Mouse (Mus musculus) urinary bladder, postnatal 4 days (tissue): ENCODE results near the gene Apom.
A peak's percentile ranks its signal among the peaks of the same experiment; 100 is the strongest.

Experiments
- DNase-seq, 2 experiments: peaks; one replicate each; pipeline ENCODE4 v3.0.0; 2021 to 2022; ENCODE audit warnings: low spot score in 2 of 2

The Apom gene

DNA sequence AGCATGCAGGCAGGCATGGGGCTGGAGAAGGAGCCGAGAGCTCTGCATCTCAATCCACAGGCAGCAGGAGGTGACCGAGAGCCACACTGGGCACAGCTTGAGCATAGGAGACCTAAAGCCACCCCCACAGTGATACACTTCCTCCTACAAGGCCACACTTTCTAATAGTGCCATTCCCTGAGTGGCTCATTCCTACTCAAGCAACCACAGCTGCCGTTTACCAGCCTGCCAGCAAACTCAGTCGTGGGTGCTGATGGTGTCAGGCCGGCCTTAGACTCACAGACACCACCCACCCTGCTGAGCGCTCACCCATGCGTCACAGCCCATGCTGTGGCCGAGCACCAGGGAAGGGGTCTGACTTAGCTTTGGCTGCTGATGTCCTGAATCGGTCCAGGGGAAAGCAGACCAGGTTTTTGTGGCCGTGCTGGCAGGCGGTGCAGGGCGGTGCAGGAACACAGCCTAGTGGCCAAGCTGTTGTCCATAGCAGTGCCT, 34.6 kb downstream of the Apom start:
- no peak for DNase-seq

DNA sequence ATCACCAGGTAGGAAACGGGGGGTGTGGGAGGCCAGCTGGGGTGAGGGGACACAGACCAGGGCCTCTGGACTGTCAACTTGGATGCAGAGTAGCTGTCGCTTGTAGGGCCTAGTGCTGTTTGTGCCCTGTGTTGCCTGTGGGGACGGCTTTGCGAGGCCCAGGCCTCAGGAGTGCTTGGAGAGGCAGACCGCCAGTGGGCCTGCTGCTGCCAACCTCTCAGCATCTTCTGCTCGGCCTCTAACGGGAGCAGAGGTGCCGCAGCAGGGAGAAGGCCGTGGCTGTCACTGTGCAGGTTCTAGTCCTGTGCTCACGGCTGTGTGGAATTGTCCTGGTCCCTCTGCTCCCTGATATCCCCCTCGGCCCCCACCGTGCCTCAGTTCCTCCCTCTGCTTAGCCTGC, 35.3 kb downstream of the Apom start:
- no peak for DNase-seq

DNA sequence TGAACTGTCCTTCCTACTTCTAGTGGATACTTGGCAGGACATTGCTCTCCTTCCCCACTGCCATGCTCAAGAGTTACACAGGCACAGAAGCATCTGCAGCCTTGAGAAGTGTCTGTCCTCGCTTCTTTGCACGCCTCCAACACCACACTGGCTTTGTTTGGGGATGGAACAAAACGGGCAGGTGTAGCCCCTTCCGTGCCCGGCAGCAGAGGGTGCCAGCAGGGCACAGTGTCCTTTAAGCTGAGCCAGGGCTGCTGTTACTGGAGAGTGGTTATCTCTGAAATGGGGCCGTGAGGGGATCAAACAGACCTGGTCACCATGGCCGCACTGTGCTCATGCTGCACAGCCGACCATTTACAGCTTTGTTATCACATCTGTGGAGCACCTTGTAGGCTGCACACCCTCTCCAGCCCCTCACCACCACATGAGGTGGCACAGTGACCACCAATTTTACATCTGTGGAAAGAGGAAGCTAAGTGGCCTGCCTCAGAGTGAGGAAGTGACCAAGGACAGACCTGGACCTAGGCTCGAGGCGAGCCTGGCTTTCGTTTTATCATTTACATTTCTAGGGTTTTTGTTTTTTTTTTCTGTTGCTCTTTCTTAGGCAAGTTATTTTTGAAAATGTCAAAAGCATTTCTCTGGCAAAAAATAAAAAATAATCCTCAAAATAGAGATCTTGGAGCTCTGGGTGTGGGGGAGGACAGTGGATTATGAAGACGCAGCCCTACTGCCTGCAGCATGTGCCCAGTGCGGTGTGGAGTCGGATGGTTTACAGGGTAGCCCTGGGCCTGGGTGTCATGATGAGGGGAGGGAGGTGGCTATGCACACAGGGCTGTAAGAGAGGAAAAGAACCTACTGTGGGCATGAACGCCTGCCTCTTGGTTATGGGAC, 37.1 kb downstream of the Apom start:
- DNase-seq = no peak

DNA sequence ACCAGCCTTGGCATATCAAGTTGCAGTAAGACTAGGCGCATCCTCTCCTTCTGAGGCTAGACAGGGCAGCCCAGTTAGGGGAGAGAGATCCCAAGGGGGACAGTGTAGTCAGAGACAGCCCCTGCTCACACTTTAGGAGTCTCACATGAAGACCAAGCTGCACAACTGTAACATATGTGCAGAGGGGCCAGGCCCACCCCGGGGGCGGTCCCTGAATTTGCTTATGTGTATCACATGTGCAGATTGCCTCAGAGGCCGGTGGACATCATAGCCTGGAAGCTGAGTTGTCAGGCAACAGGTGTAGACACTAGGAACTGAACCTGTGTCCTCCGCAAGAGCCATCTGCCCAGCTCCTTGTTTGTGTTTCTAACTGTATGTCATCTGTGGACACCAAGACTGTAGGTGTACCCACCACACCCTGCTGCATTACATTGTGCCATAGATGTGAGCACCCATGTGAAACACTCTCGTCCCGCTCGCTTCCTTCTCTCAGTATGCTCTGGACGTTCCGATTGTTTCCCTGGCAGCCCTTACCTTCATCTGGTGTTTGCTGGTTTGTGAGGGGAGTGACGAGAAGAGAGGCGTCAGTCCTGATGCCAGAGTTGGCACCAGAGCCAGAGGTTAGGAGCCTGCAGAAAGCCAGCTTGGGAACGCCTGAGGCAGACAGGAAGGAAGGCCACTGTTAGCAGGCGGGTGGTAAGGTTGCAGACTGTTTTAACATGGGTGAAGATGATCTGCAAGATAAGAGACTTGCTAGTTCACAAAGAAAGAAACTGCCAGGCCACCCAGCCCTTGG, 39.2 kb downstream of the Apom start:
- no peak for DNase-seq

DNA sequence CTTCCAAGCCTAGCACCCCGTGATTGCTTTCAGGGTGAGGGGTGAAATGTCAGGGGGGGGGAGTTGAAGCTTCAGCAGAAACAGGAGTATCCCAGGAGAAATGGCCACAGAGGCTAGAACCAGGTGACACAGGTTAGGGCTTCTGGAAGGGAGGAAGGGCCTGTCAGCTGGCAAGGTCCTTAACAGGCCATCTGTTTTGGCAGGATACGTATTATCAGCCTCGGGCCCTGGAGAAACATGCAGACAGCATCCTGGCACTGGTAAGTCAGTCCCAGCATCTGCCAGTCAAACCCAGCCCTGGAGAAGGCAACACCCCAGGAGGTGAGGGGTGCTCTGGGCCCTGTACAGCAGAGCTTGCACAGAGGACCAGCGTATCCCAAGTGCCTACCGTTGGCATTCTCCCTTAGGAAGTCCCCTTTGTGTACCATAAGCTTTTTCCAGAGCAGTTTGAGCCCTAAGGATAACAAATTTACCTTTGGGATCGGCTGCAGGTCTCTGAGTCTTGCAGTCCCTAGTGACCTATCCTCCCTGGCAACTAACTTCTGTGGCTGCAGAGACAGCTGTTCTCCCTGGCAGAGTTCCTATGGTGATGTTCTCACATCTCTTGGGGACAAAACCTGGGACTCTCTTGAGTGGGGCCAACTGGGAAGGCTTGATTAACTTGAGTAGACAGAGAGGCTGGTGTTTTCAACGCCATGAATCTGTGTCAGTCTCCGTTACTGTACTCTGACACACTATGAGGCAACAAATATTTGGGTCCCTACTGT, 41.5 kb downstream of the Apom start:
- no peak for DNase-seq

DNA sequence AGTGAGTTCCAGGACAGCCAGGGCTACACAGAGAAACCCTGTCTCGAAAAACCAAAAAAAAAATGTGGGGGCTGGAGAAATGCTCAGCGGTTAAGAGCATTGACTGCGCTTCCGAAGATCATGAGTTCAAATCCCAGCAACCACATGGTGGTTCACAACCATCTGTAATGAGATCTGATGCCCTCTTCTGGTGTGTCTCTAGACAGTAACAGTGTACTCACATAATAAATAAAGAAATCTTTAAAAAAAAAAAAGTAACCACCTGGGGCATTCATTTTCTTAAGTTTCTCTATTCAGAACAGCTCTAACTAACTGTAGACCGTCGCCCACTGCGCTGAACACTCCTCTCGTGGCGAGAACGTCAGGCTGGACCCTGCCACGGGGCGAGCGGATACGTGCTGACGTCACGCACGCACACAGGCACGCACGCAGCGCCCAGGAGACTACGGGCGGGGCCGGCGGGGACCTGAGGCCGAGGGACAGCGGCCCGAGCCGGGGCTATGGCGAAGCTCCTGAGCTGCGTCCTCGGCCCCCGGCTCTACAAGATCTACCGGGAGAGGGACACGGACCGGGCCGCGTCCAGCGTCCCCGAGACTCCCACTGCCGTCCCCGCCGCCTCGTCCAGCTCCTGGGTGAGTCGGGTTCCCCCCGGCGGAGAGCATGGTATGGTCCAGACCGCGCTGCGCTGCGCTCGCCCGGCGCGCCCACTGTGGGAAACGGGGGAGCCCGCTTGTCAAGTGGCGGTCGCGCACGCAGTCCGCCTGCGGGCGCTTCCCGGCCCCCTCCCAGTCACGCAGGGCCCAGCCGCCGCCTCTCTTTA, 42.8 kb downstream of the Apom start, which contains the start of gene Abhd16a:
Gene Abhd16a (plus strand): TSS at position 439 of the 820 bp plus-strand sequence.
- DNase-seq = peak; percentile 93 to 94

DNA sequence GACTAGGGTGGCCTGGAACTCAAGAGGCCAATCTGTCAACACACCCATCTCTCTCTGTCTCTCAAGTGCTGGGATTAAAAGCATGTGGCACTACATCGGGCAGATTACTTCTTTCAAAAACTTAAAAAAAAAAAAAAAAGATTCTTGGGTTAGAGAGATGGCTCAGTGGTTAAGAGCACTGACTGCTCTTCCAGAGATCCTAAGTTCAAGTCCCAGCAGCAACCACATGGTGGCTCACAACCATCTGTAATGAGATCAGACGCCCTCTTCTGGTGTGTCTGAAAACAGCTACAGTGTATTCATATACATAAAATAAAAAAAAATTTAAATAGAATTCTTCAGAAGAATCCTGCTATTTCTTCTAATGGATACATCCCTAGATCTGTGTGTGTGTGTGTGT, 43.7 kb downstream of the Apom start:
- DNase-seq = no peak

DNA sequence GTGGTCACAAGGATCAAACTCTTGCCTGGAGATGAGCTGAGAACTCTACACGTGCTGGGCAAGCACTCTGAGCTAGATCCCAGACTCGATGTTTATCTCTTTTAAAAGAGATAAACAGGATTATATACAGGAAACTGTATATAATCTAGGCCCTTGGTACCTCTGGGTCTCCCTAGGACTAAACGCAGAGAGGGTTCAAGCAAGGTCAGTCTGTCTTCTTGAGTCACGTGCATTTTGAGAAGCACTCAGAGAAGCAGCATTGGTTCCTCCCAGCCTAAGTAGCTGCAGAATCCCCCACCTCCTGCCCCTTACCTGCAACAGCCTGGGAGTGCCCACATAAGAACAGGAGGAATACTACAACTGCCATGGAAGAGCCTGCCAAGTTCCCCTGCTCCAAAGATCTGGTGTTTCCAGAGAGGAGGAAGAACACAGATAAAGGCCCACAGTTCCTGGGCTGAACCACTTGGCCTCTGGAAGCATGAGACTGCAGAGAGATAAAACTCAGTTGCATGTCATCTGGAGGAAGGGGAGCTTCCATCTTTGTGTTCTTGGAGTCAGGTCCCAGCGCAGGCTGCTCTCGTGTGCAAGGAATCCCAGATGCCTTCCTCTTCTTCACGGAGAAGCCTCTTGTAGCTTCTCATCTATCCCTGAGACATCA, 46.5 kb downstream of the Apom start, which contains the start of gene Ly6g6f:
Gene Ly6g6f (minus strand): TSS at position 403 of the 658 bp plus-strand sequence.
- no peak for DNase-seq

DNA sequence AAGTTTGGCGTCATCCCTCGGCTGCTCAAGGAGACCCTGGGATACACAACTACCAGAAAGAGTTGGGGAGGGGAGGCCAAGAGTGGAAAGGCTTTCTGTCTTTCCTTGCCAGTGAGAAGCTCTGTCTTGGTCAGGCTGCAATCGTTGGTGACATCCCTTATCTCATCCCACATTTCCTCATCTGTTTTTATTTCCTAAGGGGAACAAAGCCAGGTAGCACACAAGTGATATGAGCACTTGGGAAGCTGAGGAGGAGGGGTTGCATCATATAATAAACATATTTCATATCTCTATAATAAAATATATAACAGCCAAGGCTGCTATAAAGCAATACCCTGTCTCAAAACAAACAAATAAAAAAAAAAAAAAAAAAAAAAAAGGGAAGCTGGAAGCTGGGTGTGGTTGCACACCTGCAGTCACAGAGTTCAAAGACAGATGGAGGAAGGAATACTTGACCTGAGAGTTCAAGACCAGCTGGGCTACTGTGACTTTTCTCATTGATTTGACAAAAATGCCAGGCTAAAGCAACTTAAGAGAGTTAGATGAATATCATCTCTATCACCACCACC, 47.8 kb downstream of the Apom start:
- DNase-seq = no peak

DNA sequence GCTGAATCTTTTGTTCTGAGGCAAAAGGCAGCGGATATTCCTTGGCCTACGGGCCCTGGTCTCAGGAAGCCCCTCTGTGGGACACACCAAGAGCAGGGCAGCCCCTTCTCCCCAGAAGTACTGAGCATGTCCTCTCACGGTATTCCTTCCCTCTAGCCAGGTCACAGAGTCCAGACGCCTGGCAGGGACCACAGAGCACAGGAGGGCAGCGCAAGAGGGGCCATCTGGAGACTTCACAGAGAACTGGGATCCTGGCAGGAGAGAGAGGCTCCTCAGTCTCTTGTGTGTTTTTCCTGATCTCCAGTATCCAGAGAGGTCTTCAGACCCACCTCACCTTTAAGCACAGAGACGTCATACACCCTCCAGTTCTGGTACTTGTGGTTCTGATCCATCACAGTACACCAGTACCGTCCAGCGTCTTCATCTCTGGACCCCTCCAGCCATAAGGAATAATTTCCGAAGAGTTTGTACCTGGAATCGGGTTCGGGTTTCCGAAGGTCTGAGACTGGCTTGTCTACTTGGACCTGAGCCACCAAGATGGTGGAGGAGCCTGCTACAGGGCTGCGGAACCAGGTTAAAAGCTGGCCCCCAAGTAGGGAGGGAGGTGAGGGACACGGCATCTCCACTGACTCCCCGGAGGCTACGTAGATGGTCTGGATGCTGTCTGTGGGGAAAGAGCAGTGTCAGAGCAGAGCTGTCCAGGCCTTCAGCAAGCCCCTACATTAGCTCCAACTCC, 48.8 kb downstream of the Apom start:
- DNase-seq = no peak

DNA sequence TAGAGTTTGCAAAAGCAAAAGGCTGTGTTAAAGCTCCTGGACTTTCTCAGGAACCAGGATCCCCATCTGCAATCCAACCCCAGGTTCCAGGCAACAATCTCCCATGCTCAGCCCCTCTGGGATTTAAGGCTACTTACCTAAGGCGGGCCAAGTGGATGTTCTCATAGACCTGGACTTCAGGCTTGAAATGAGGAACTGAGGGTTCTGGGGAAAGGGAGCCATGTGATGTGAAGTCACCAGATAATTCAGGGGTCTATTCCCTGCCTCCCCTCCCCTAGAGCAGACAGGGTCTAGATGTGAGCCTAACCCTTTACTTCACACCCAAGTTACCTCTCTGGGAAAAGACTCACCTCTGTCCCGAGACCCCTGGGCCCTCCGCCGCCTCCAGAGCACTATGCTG, 51.1 kb downstream of the Apom start:
- no peak for DNase-seq

DNA sequence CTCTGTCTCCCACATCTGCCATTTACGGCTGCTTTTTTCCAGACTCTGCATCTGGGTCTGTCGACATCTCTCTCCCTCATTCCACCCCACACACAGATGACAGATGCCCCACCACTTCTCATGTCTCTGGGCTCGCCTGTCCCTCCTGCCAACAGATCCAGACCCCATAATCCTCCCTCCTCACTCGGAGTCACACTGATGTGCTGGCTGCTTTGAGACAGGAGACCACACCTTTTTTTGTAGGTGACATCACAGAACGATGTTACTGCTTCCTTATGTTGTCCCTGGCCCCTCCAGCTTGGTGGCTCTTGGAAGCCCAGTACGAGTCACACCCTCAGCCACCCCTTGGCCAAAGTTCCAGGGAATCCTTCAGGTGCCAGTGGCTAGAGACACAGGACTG, 51.6 kb downstream of the Apom start:
- DNase-seq = no peak

DNA sequence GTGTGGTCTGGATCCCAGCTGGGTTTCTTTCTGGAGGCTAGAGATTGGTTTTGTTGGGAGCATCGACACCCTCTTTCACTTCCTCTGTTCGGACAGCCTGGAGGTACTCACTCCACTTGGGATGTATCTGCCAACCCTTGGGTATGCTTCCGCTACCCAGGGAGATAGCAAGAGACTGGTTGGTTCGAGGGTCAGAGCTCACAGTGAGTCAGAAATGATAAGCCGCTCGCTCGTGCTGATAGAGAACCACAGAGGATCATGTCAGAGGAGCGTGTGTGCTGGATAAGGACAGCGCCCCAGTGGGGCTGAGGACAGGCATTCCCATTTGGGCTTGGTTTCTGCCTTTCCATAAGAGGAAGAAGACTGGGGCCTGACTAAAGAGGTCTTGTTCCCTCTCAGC, 52.1 kb downstream of the Apom start:
- DNase-seq = no peak
